Mouse (Mus musculus): ENCODE measurements at regions not wholly inside any gene's neighbourhood (a gene's known extent, or its start where the extent isn't known, plus 50 kb on each side); places are given as distances from the start of the nearest gene placed in this dataset.

- H3K4me2 ChIP-seq: no peak overlapping the region
- H3K4me1 ChIP-seq: 0 out of 2 replicates have a peak, but pooled peaks cover 3% of the 10 kb centered on the region
- H3K27me3 ChIP-seq: no peaks in the 10 kb centered on the region
- H3K27ac ChIP-seq: no peak overlapping the region
- H3K4me3 ChIP-seq: no peak overlapping the region
- no peaks in the 10 kb centered on the region for H3K36me3 ChIP-seq
- H3K9ac ChIP-seq: no peak overlapping the region
- ATAC-seq (ENCODE audit: borderline replicate concordance, extremely low read depth, low FRiP score, low TSS enrichment): no peak
- no peaks in the 10 kb centered on the region for H3K9me3 ChIP-seq
- WGBS: 67% methylated on average over 3 of the region's 3 CpGs
Observed at GRCm38 (mm10) chr13:28732036-28732435, 221.5 kb downstream of the Sox4 start.

- WGBS: 78% methylated on average over 8 of the region's 8 CpGs
- ATAC-seq (ENCODE audit: borderline replicate concordance, extremely low read depth, low FRiP score, low TSS enrichment): no peak
- Histone ChIP-seq H3K9ac (no peak overlapping the region), H3K27me3 (no peaks in the 10 kb centered on the region), H3K4me2 (no peak overlapping the region), H3K4me3 (no peak overlapping the region), H3K36me3 (no peaks in the 10 kb centered on the region), H3K27ac (no peak overlapping the region), H3K9me3 (no peaks in the 10 kb centered on the region), H3K4me1 (0 out of 2 replicates have a peak, but pooled peaks cover 3% of the 10 kb centered on the region)
Observed at GRCm38 (mm10) chr13:28730059-28730580, 223.4 kb downstream of the Sox4 start.

- Histone ChIP-seq H3K27ac (no peak overlapping the region), H3K9me3 (no peaks in the 10 kb centered on the region), H3K4me2 (no peak overlapping the region), H3K4me3 (no peak overlapping the region), H3K27me3 (no peaks in the 10 kb centered on the region), H3K4me1 (0 out of 2 replicates have a peak, but pooled peaks cover 3% of the 10 kb centered on the region), H3K36me3 (no peaks in the 10 kb centered on the region), H3K9ac (no peak overlapping the region)
- ATAC-seq (ENCODE audit: borderline replicate concordance, extremely low read depth, low FRiP score, low TSS enrichment): no peak
- 71% methylated on average over 5 of the region's 5 CpGs for WGBS
Observed at GRCm38 (mm10) chr13:28728768-28729167, 224.7 kb downstream of the Sox4 start.

- peaks cover 23% of the 10 kb centered on the region for H3K4me1 ChIP-seq
- 57% methylated on average over 3 of the region's 3 CpGs for WGBS
- H3K36me3 ChIP-seq: no peaks in the 10 kb centered on the region
- no peak overlapping the region for H3K4me3 ChIP-seq
- H3K27ac ChIP-seq: no peak overlapping the region
- no peaks in the 10 kb centered on the region for H3K9me3 ChIP-seq
- 0 out of 2 replicates have a peak, but pooled peaks have one; percentile 42 for ATAC-seq (ENCODE audit: borderline replicate concordance, extremely low read depth, low FRiP score, low TSS enrichment)
- H3K27me3 ChIP-seq: no peaks in the 10 kb centered on the region
- H3K4me2 ChIP-seq: no peak overlapping the region
- no peak overlapping the region for H3K9ac ChIP-seq
Observed at GRCm38 (mm10) chr13:28724300-28724699, 229.2 kb downstream of the Sox4 start.

GRCm38 (mm10) chr13:28722074-28722473, 231.4 kb downstream of the Sox4 start:
- H3K4me3 ChIP-seq: no peak overlapping the region
- no peak for ATAC-seq (ENCODE audit: borderline replicate concordance, extremely low read depth, low FRiP score, low TSS enrichment)
- H3K27me3 ChIP-seq: no peaks in the 10 kb centered on the region
- H3K9ac ChIP-seq: no peak overlapping the region
- H3K36me3 ChIP-seq: no peaks in the 10 kb centered on the region
- no peak overlapping the region for H3K27ac ChIP-seq
- no peaks in the 10 kb centered on the region for H3K9me3 ChIP-seq
- peaks cover 43% of the 10 kb centered on the region for H3K4me1 ChIP-seq
- WGBS: 73% methylated on average over 2 of the region's 2 CpGs
- no peak overlapping the region for H3K4me2 ChIP-seq

- H3K9me3 ChIP-seq: no peaks in the 10 kb centered on the region
- H3K27me3 ChIP-seq: no peaks in the 10 kb centered on the region
- H3K4me2 ChIP-seq: no peak overlapping the region
- no peak overlapping the region for H3K4me3 ChIP-seq
- 0 out of 2 replicates have a peak overlapping the region, but pooled peaks have one; percentile 9 for H3K27ac ChIP-seq
- no peak overlapping the region for H3K9ac ChIP-seq
- H3K4me1 ChIP-seq: peaks cover 43% of the 10 kb centered on the region
- ATAC-seq (ENCODE audit: borderline replicate concordance, extremely low read depth, low FRiP score, low TSS enrichment): no peak
- no peaks in the 10 kb centered on the region for H3K36me3 ChIP-seq
- WGBS: 52% methylated on average over 11 of the region's 11 CpGs
Observed at GRCm38 (mm10) chr13:28721548-28721981, 231.9 kb downstream of the Sox4 start.

- ATAC-seq (ENCODE audit: borderline replicate concordance, extremely low read depth, low FRiP score, low TSS enrichment): no peak
- peaks cover 43% of the 10 kb centered on the region for H3K4me1 ChIP-seq
- 30% methylated on average over 11 of the region's 11 CpGs for WGBS
- peak overlapping the region; percentile 27; the same call in 1 of the 2 replicates for H3K4me2 ChIP-seq
- no peaks in the 10 kb centered on the region for H3K36me3 ChIP-seq
- 0 out of 2 replicates have a peak overlapping the region, but pooled peaks have one; percentile 9 for H3K27ac ChIP-seq
- H3K27me3 ChIP-seq: no peaks in the 10 kb centered on the region
- H3K4me3 ChIP-seq: no peak overlapping the region
- H3K9ac ChIP-seq: no peak overlapping the region
- H3K9me3 ChIP-seq: no peaks in the 10 kb centered on the region
Observed at GRCm38 (mm10) chr13:28720639-28721239, 232.8 kb downstream of the Sox4 start.

GRCm38 (mm10) chr13:28720169-28720568, 233.3 kb downstream of the Sox4 start:
- H3K4me1 ChIP-seq: peaks cover 43% of the 10 kb centered on the region

GRCm38 (mm10) chr13:28718868-28719265, 234.6 kb downstream of the Sox4 start:
- 40% methylated on average over 5 of the region's 5 CpGs for WGBS
- H3K36me3 ChIP-seq: no peaks in the 10 kb centered on the region
- no peak for ATAC-seq (ENCODE audit: borderline replicate concordance, extremely low read depth, low FRiP score, low TSS enrichment)
- no peak overlapping the region for H3K4me3 ChIP-seq
- H3K9me3 ChIP-seq: no peaks in the 10 kb centered on the region
- no peak overlapping the region for H3K9ac ChIP-seq
- no peaks in the 10 kb centered on the region for H3K27me3 ChIP-seq
- H3K27ac ChIP-seq: peak overlapping the region; percentile 71
- peaks cover 43% of the 10 kb centered on the region for H3K4me1 ChIP-seq
- H3K4me2 ChIP-seq: no peak overlapping the region

More at GRCm38 (mm10) chr13:28720169-28720568, 233.3 kb downstream of the Sox4 start:
- H3K9me3 ChIP-seq: no peaks in the 10 kb centered on the region
- no peak overlapping the region for H3K27ac ChIP-seq
- no peaks in the 10 kb centered on the region for H3K36me3 ChIP-seq
- ATAC-seq (ENCODE audit: borderline replicate concordance, extremely low read depth, low FRiP score, low TSS enrichment): no peak
- 60% methylated on average over 11 of the region's 11 CpGs for WGBS
- H3K4me3 ChIP-seq: no peak overlapping the region
- no peak overlapping the region for H3K9ac ChIP-seq
- no peak overlapping the region for H3K4me2 ChIP-seq
- H3K27me3 ChIP-seq: no peaks in the 10 kb centered on the region

- 14% methylated on average over 11 of the region's 11 CpGs for WGBS
- peaks cover 43% of the 10 kb centered on the region for H3K4me1 ChIP-seq
Observed at GRCm38 (mm10) chr13:28718169-28718867, 235.2 kb downstream of the Sox4 start.

GRCm38 (mm10) chr13:28717404-28717803, 236.1 kb downstream of the Sox4 start:
- no peak overlapping the region for H3K9ac ChIP-seq
- no peak for ATAC-seq (ENCODE audit: borderline replicate concordance, extremely low read depth, low FRiP score, low TSS enrichment)
- H3K4me2 ChIP-seq: no peak overlapping the region
- peak overlapping the region; percentile 71; the same call in 1 of the 2 replicates for H3K27ac ChIP-seq
- no peaks in the 10 kb centered on the region for H3K9me3 ChIP-seq
- peaks cover 43% of the 10 kb centered on the region for H3K4me1 ChIP-seq
- no peaks in the 10 kb centered on the region for H3K36me3 ChIP-seq
- WGBS: 84% methylated on average over 4 of the region's 4 CpGs
- no peak overlapping the region for H3K4me3 ChIP-seq
- no peaks in the 10 kb centered on the region for H3K27me3 ChIP-seq

More at GRCm38 (mm10) chr13:28718169-28718867, 235.2 kb downstream of the Sox4 start:
- no peak overlapping the region for H3K4me2 ChIP-seq
- no peaks in the 10 kb centered on the region for H3K27me3 ChIP-seq
- H3K9ac ChIP-seq: no peak overlapping the region
- peak; percentile 77 for ATAC-seq (ENCODE audit: borderline replicate concordance, extremely low read depth, low FRiP score, low TSS enrichment)
- H3K27ac ChIP-seq: peak overlapping the region; percentile 71
- no peaks in the 10 kb centered on the region for H3K36me3 ChIP-seq
- H3K4me3 ChIP-seq: no peak overlapping the region
- no peaks in the 10 kb centered on the region for H3K9me3 ChIP-seq

GRCm38 (mm10) chr13:28709966-28710365, 243.5 kb downstream of the Sox4 start:
- no peaks in the 10 kb centered on the region for H3K27me3 ChIP-seq
- no peak overlapping the region for H3K4me2 ChIP-seq
- no peaks in the 10 kb centered on the region for H3K9me3 ChIP-seq
- WGBS: 51% methylated on average over 7 of the region's 7 CpGs
- no peak for ATAC-seq (ENCODE audit: borderline replicate concordance, extremely low read depth, low FRiP score, low TSS enrichment)
- no peaks in the 10 kb centered on the region for H3K36me3 ChIP-seq
- 0 out of 2 replicates have a peak, but pooled peaks cover 3% of the 10 kb centered on the region for H3K4me1 ChIP-seq
- H3K27ac ChIP-seq: no peak overlapping the region
- H3K9ac ChIP-seq: no peak overlapping the region
- no peak overlapping the region for H3K4me3 ChIP-seq
